Mouse (Mus musculus) heart, embryonic 13.5 days (tissue): ENCODE measurements around the gene Ccnq. TPM values are rescaled to one million over a fixed set of nuclear protein-coding genes. Genes with fewer than 3 reads are reported as not detected.

Experiments used
- ATAC-seq: fragments of 200-750 bp; cut with Nextera tagmentation; 2 replicates; pipeline ENCODE4 v1.8.0; 2017; ENCODE audit warnings: moderate TSS enrichment; ENCODE audit not compliant: insufficient number of reproducible peaks, low FRiP score, low TSS enrichment; ENCODE audit errors: extremely low read depth
- H3K27ac ChIP-seq: fragments of 300-500 bp; sonication (generic); replicated peaks from 2 replicates; pipeline ENCODE4 v1.5.1; 2015; ENCODE audit warnings: moderate library complexity, mild to moderate bottlenecking, inconsistent platforms
- H3K27me3 ChIP-seq: fragments of 300-500 bp; sonication (generic); replicated peaks from 2 replicates; pipeline ENCODE4 v1.6.1; 2015; ENCODE audit warnings: mild to moderate bottlenecking, inconsistent platforms
- H3K36me3 ChIP-seq: fragments of 300-500 bp; sonication (generic); 2 replicates; pipeline ENCODE4 v1.6.1; 2015; ENCODE audit warnings: mild to moderate bottlenecking, inconsistent platforms
- H3K4me1 ChIP-seq: fragments of 300-500 bp; sonication (generic); 2 replicates; pipeline ENCODE4 v1.6.1; 2015; ENCODE audit warnings: inconsistent platforms
- H3K4me2 ChIP-seq: fragments of 300-500 bp; sonication (generic); 2 replicates; pipeline ENCODE4 v1.6.1; 2015; ENCODE audit warnings: inconsistent platforms, mild to moderate bottlenecking, moderate library complexity
- H3K4me3 ChIP-seq: fragments of 300-500 bp; sonication (generic); 2 replicates; pipeline ENCODE4 v1.5.1; 2015; ENCODE audit warnings: moderate library complexity, mild to moderate bottlenecking, inconsistent platforms
- H3K9ac ChIP-seq: fragments of 300-500 bp; sonication (generic); 2 replicates; pipeline ENCODE4 v1.6.1; 2015; ENCODE audit warnings: inconsistent platforms, mild to moderate bottlenecking, moderate library complexity
- H3K9me3 ChIP-seq: fragments of 300-500 bp; sonication (generic); 2 replicates; pipeline ENCODE4 v1.6.1; 2016; ENCODE audit warnings: inconsistent platforms
- WGBS: fragments of 180-500 bp; shearing (Covaris S2); methylation state at CpG from one replicate; pipeline ENCODE4 v1.1.7; 2015; ENCODE audit warnings: mixed read lengths; 5-methylcytosine and 5-hydroxymethylcytosine counted together
- polyA plus RNA-seq: library from polyadenylated mRNA; unstranded; fragments of >200 nt; fragmentation: Nextera tagmentation; extraction: Ambion mirVana; gene quantifications from 2 replicates; pipeline ENCODE4 v1.2.1, GENCODE M21; 2015

Gene Ccnq
- polyA plus RNA-seq, result 26.3 and 28.8 TPM in 2 replicates

GRCm38 (mm10) chr11:78750885-78751842 lies at the start of gene Ccnq:
Gene Ccnq, minus strand, starts transcription at chr11:78751729.
- 10% methylated on average over 55 of the region's 59 CpGs for WGBS
- Histone ChIP-seq H3K4me3 (peak within 1 kb of the TSS; percentile 66), H3K9ac (peak within 1 kb of the TSS; percentile 83), H3K27me3 (no peaks in the 10 kb centered on the region), H3K4me1 (peaks cover 17% of the 10 kb centered on the region), H3K9me3 (no peaks in the 10 kb centered on the region), H3K4me2 (peak within 1 kb of the TSS; percentile 89), H3K27ac (peak within 1 kb of the TSS; percentile 68), H3K36me3 (peaks cover 18% of the 10 kb centered on the region)
- peak; percentile 74 for ATAC-seq

- H3K36me3 ChIP-seq, result no peaks in the 10 kb centered on the region
- no peaks in the 10 kb centered on the region for H3K27me3 ChIP-seq
- H3K9ac ChIP-seq, result no peak overlapping the region
- no peak overlapping the region for H3K4me2 ChIP-seq
- H3K9me3 ChIP-seq, result no peaks in the 10 kb centered on the region
- H3K4me3 ChIP-seq, result no peak overlapping the region
- WGBS, result 68% methylated on average over 4 of the region's 4 CpGs
- no peak overlapping the region for H3K27ac ChIP-seq
- ATAC-seq, result no peak
- peaks cover 29% of the 10 kb centered on the region for H3K4me1 ChIP-seq
Observed at GRCm38 (mm10) chr11:78801094-78801493, 49.6 kb upstream of the Ccnq start.

GRCm38 (mm10) chr11:78796072-78796729 lies 44.7 kb upstream of the Ccnq start:
- H3K27me3 ChIP-seq, result no peaks in the 10 kb centered on the region
- H3K9ac ChIP-seq, result no peak overlapping the region
- H3K4me1 ChIP-seq, result peaks cover 21% of the 10 kb centered on the region
- 71% methylated on average over 10 of the region's 10 CpGs for WGBS
- no peak overlapping the region for H3K4me2 ChIP-seq
- ATAC-seq, result no peak
- H3K27ac ChIP-seq, result no peak overlapping the region
- no peaks in the 10 kb centered on the region for H3K9me3 ChIP-seq
- no peak overlapping the region for H3K4me3 ChIP-seq
- H3K36me3 ChIP-seq, result no peaks in the 10 kb centered on the region

- no peak for ATAC-seq
- no peaks in the 10 kb centered on the region for H3K9me3 ChIP-seq
- H3K4me1 ChIP-seq, result peaks cover 15% of the 10 kb centered on the region
- no peaks in the 10 kb centered on the region for H3K36me3 ChIP-seq
- WGBS, result 80% methylated on average over 11 of the region's 11 CpGs
- H3K4me3 ChIP-seq, result no peak overlapping the region
- no peaks in the 10 kb centered on the region for H3K27me3 ChIP-seq
- H3K4me2 ChIP-seq, result peak overlapping the region; percentile 39; the same call in 1 of the 2 replicates
- H3K27ac ChIP-seq, result no peak overlapping the region
- no peak overlapping the region for H3K9ac ChIP-seq
Observed at GRCm38 (mm10) chr11:78793116-78793515, 41.6 kb upstream of the Ccnq start.

GRCm38 (mm10) chr11:78792465-78792864 lies 40.9 kb upstream of the Ccnq start:
- Histone ChIP-seq H3K4me1 (peaks cover 13% of the 10 kb centered on the region; the same call in 1 of the 2 replicates), H3K9ac (no peak overlapping the region), H3K36me3 (no peaks in the 10 kb centered on the region), H3K4me3 (peak overlapping the region; percentile 22), H3K4me2 (peak overlapping the region; percentile 39), H3K27me3 (no peaks in the 10 kb centered on the region), H3K9me3 (no peaks in the 10 kb centered on the region), H3K27ac (no peak overlapping the region)
- ATAC-seq, result no peak
- 41% methylated on average over 11 of the region's 11 CpGs for WGBS

- WGBS, result 57% methylated on average over 5 of the region's 5 CpGs
- H3K36me3 ChIP-seq, result no peaks in the 10 kb centered on the region
- H3K27ac ChIP-seq, result peak overlapping the region; percentile 30; the same call in 1 of the 2 replicates
- peak overlapping the region; percentile 39; the same call in 1 of the 2 replicates for H3K4me2 ChIP-seq
- no peak overlapping the region for H3K9ac ChIP-seq
- H3K4me3 ChIP-seq, result no peak overlapping the region
- H3K27me3 ChIP-seq, result no peaks in the 10 kb centered on the region
- ATAC-seq, result no peak
- H3K4me1 ChIP-seq, result peaks cover 13% of the 10 kb centered on the region; the same call in 1 of the 2 replicates
- H3K9me3 ChIP-seq, result no peaks in the 10 kb centered on the region
Observed at GRCm38 (mm10) chr11:78792055-78792454, 40.5 kb upstream of the Ccnq start.

- Histone ChIP-seq H3K36me3 (no peaks in the 10 kb centered on the region), H3K4me3 (no peak overlapping the region), H3K9ac (no peak overlapping the region), H3K9me3 (no peaks in the 10 kb centered on the region), H3K27me3 (no peaks in the 10 kb centered on the region), H3K4me1 (peaks cover 16% of the 10 kb centered on the region; the same call in 1 of the 2 replicates), H3K4me2 (no peak overlapping the region), H3K27ac (peak overlapping the region; percentile 30; the same call in 1 of the 2 replicates)
- 38% methylated on average over 4 of the region's 4 CpGs for WGBS
- ATAC-seq, result no peak
Observed at GRCm38 (mm10) chr11:78791582-78791981, 40.1 kb upstream of the Ccnq start.

- no peaks in the 10 kb centered on the region for H3K27me3 ChIP-seq
- H3K9me3 ChIP-seq, result no peaks in the 10 kb centered on the region
- peaks cover 27% of the 10 kb centered on the region for H3K4me1 ChIP-seq
- H3K4me2 ChIP-seq, result no peak overlapping the region
- no peak overlapping the region for H3K27ac ChIP-seq
- no peak overlapping the region for H3K4me3 ChIP-seq
- 81% methylated on average over 11 of the region's 11 CpGs for WGBS
- no peaks in the 10 kb centered on the region for H3K36me3 ChIP-seq
- no peak overlapping the region for H3K9ac ChIP-seq
- no peak for ATAC-seq
Observed at GRCm38 (mm10) chr11:78789370-78790060, 38.0 kb upstream of the Ccnq start.

- Histone ChIP-seq H3K27ac (peak overlapping the region; percentile 60), H3K27me3 (no peaks in the 10 kb centered on the region), H3K4me2 (no peak overlapping the region; the same call in 1 of the 2 replicates), H3K9me3 (no peaks in the 10 kb centered on the region), H3K4me1 (peaks cover 31% of the 10 kb centered on the region), H3K36me3 (no peaks in the 10 kb centered on the region), H3K4me3 (no peak overlapping the region), H3K9ac (0 out of 2 replicates have a peak overlapping the region, but pooled peaks have one; percentile 11)
- 8% methylated on average over 7 of the region's 7 CpGs for WGBS
- no peak for ATAC-seq
Observed at GRCm38 (mm10) chr11:78786013-78786431, 34.5 kb upstream of the Ccnq start.

GRCm38 (mm10) chr11:78782791-78783347 lies 31.3 kb upstream of the Ccnq start:
- WGBS, result 67% methylated on average over 9 of the region's 9 CpGs

More at GRCm38 (mm10) chr11:78782791-78783347, 31.3 kb upstream of the Ccnq start:
- Histone ChIP-seq H3K36me3 (no peaks in the 10 kb centered on the region), H3K27me3 (no peaks in the 10 kb centered on the region), H3K9ac (no peak overlapping the region; the same call in 1 of the 2 replicates), H3K4me3 (no peak overlapping the region), H3K9me3 (no peaks in the 10 kb centered on the region), H3K4me2 (no peak overlapping the region), H3K27ac (no peak overlapping the region), H3K4me1 (peaks cover 36% of the 10 kb centered on the region)
- ATAC-seq, result no peak
